Mouse (Mus musculus) liver, adult 2 months (tissue): ENCODE data around the gene Nynrin.

Experiments used
- CTCF ChIP-seq: fragments of 200-500 bp; IDR thresholded peaks from 2 replicates; pipeline ENCODE4 v1.5.1; 2011; ENCODE audit warnings: low read depth, low read length, control low read depth
- POLR2A ChIP-seq: fragments of 200-500 bp; IDR thresholded peaks from 2 replicates; pipeline ENCODE4 v1.6.1; 2011; ENCODE audit warnings: low read length, control low read depth; ENCODE audit not compliant: insufficient read depth; ENCODE audit errors: extremely low read depth

DNA sequence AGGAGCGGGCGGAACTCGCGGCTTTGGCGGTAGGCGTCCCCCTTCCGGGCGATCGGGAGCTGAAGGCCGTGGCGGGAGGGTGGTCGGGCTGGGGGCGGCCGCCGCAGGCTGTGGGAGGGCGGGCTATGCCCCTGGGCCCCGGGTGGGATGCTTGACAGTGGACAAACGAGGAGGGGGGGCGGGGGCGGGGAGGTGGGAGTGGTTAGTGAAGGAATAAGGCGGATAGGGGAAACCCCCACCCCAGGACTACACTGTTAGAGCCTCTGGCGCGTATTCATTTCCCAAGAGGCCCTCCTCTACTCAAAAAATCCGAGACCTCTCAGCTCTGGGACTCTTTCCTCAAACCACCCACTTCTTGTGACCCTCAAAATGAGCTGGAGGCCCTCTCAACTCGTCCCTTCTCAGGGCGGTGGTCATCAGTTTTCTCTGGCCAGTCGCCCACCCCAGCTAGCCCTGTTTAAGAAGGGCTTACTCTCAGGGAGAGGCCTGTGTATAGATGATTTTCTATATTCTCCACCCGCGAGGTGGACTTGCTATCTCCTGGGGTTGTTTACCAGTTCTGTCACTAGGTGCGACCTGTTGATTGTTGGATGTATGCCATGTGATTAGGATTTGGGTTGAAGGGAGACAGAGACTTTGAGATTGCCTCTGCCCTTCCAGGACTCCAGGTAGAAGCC is 31.4 kb downstream of the Nynrin start:
- TF ChIP-seq CTCF: no peak
- TF ChIP-seq POLR2A: no peak
